26 mouse cellular contexts compared by ENCODE assay signal in genomic region chr16:91833121-91833520, GRCm38 (mm10).
DNase-seq lines count a peak whose midpoint lies in the region; ATAC-seq and TF ChIP-seq lines count a peak whose summit lies in the region.
"Had no signal": no experiment of that assay in that cellular context is flagged by ENCODE, and none has a peak within 500 bp of the region (broad histone marks: within the 10 kb centered on the region; RNA-seq: fewer than 3 reads in every experiment).

No protein-coding gene starts in this region.

- TF ChIP-seq CTCF in kidney, postnatal 0 days (IDR thresholded peaks at IDR 0.05; ENCODE audit: low read depth): no peak

- no peak overlapping the region for H3K9ac ChIP-seq in kidney, embryonic 15.5 days
- no peak overlapping the region for H3K9ac ChIP-seq in kidney, postnatal 0 days (ENCODE audit: low read depth, low read length)
- H3K9ac ChIP-seq: embryonic facial prominence, embryonic 12.5 days; forebrain, embryonic 13.5 days; forebrain, embryonic 15.5 days; forebrain, postnatal 0 days had no signal

- no peak overlapping the region for H3K4me2 ChIP-seq in kidney, embryonic 15.5 days
- H3K4me2 ChIP-seq in kidney, postnatal 0 days (ENCODE audit: low read length): no peak overlapping the region
- H3K4me2 ChIP-seq: embryonic facial prominence, embryonic 12.5 days; forebrain, embryonic 13.5 days; forebrain, embryonic 15.5 days had no signal

- no peaks in the 10 kb centered on the region for H3K9me3 ChIP-seq in kidney, embryonic 15.5 days (replicated peaks)
- no peaks in the 10 kb centered on the region for H3K9me3 ChIP-seq in kidney, postnatal 0 days (replicated peaks; ENCODE audit: low read length)
- H3K9me3 ChIP-seq: embryonic facial prominence, embryonic 10.5 days; embryonic facial prominence, embryonic 12.5 days; forebrain, embryonic 13.5 days; forebrain, embryonic 15.5 days; G1E had no signal

- H3K27ac ChIP-seq in kidney, embryonic 15.5 days: peak overlapping the region; percentile 23; the same call in 1 of the 2 replicates
- H3K27ac ChIP-seq in kidney, postnatal 0 days: no peak overlapping the region
- H3K27ac ChIP-seq in brown adipose tissue, adult 24 weeks (replicated peaks; ENCODE audit: low read depth, low read length): peak overlapping the region; percentile 60
- H3K27ac ChIP-seq: embryonic facial prominence, embryonic 10.5 days; embryonic facial prominence, embryonic 12.5 days; forebrain, embryonic 13.5 days; forebrain, embryonic 15.5 days had no signal

- peaks cover 33% of the 10 kb centered on the region for H3K4me1 ChIP-seq in kidney, embryonic 15.5 days
- H3K4me1 ChIP-seq in kidney, postnatal 0 days (replicated peaks; ENCODE audit: insufficient read depth, low read length): peaks cover 6% of the 10 kb centered on the region; the same call in 1 of the 2 replicates
- peaks cover 10% of the 10 kb centered on the region for H3K4me1 ChIP-seq in brown adipose tissue, adult 24 weeks (ENCODE audit: control insufficient read depth, insufficient read depth, insufficient read length, low read length)
- H3K4me1 ChIP-seq: embryonic facial prominence, embryonic 12.5 days had no signal

- H3K36me3 ChIP-seq in kidney, embryonic 15.5 days: peaks cover 36% of the 10 kb centered on the region
- H3K36me3 ChIP-seq in kidney, postnatal 0 days (ENCODE audit: insufficient read depth, low read length): 0 out of 2 replicates have a peak, but pooled peaks cover 4% of the 10 kb centered on the region

- no peak for DNase-seq in kidney, postnatal 14 days
- peak; percentile 52 for DNase-seq in kidney, postnatal 0 days (ENCODE audit: low spot score)
- no peak for DNase-seq in kidney, adult 8-10 months
- DNase-seq: adrenal gland, adult 8-10 months; adrenal gland, postnatal 14 days; adrenal gland, postnatal 36 days; B cell, adult 2 months; cerebellum, adult 11 months; cerebellum, adult 18-20 months; cerebellum, adult 8-10 months; cerebellum, adult 9-11 months; cerebellum, postnatal 14 days; cerebellum, postnatal 36 days; embryo, embryonic 11 days; forebrain, postnatal 0 days had no signal

- no peak overlapping the region for H3K4me3 ChIP-seq in kidney, embryonic 15.5 days (replicated peaks)
- H3K4me3 ChIP-seq in kidney, postnatal 0 days (replicated peaks; ENCODE audit: low read depth, low read length): no peak overlapping the region
- no peak overlapping the region for H3K4me3 ChIP-seq in brown adipose tissue, adult 24 weeks (ENCODE audit: insufficient read depth, low read depth, low read length)
- H3K4me3 ChIP-seq: embryonic facial prominence, embryonic 10.5 days; embryonic facial prominence, embryonic 12.5 days; forebrain, embryonic 13.5 days; forebrain, embryonic 15.5 days had no signal

- no peak for ATAC-seq in kidney, embryonic 15.5 days (replicated peaks; ENCODE audit: low FRiP score)
- no peak for ATAC-seq in kidney, postnatal 0 days (replicated peaks; ENCODE audit: low FRiP score, low read depth)
- ATAC-seq: activated CD4-positive, CD25-positive, alpha-beta regulatory T cell, adult 4 months; CD4-positive, CD25-positive, alpha-beta regulatory T cell, adult 4 months; forebrain, embryonic 13.5 days; forebrain, embryonic 15.5 days; forebrain, postnatal 0 days; Patski had no signal

- 55% methylated on average over 5 of the region's 5 CpGs for WGBS in kidney, embryonic 15.5 days
- 54% methylated on average over 5 of the region's 5 CpGs for WGBS in kidney, postnatal 0 days

- no peaks in the 10 kb centered on the region for H3K27me3 ChIP-seq in kidney, embryonic 15.5 days
- H3K27me3 ChIP-seq in kidney, postnatal 0 days (ENCODE audit: insufficient read depth, low read length): no peaks in the 10 kb centered on the region
- H3K27me3 ChIP-seq: CH12.LX; embryonic facial prominence, embryonic 12.5 days; forebrain, embryonic 13.5 days; forebrain, embryonic 15.5 days; Patski had no signal
